Mouse (Mus musculus) c-Kit-positive CD71-positive TER-119-positive erythroid progenitor cells, embryonic 14.5 days (primary cell): Measurements from ENCODE around the gene Fsd2.

ENCODE experiments used
- DNase-seq: peaks from one replicate; pipeline ENCODE4 v3.0.0-alpha.2; 2013; ENCODE audit warnings: low spot score

Gene Fsd2

GRCm38 (mm10) chr7:81566892-81567291 is at the start of gene Fsd2:
Gene Fsd2, minus strand, starts transcription at chr7:81566944.
- DNase-seq: no peak

GRCm38 (mm10) chr7:81615031-81615430 is 48.3 kb upstream of the Fsd2 start:
- DNase-seq: no peak

- no peak for DNase-seq
Observed at GRCm38 (mm10) chr7:81612856-81613635, 46.3 kb upstream of the Fsd2 start.

- peak; percentile 76 for DNase-seq
Observed at GRCm38 (mm10) chr7:81610125-81610524, 43.4 kb upstream of the Fsd2 start.

GRCm38 (mm10) chr7:81606452-81606851 is 39.7 kb upstream of the Fsd2 start:
- no peak for DNase-seq

- DNase-seq: peak; percentile 63
Observed at GRCm38 (mm10) chr7:81605489-81605888, 38.7 kb upstream of the Fsd2 start.

GRCm38 (mm10) chr7:81604991-81605390 is 38.2 kb upstream of the Fsd2 start:
- peak; percentile 23 for DNase-seq

GRCm38 (mm10) chr7:81599379-81600280 is 32.9 kb upstream of the Fsd2 start:
- no peak for DNase-seq

GRCm38 (mm10) chr7:81597660-81598059 is 30.9 kb upstream of the Fsd2 start:
- DNase-seq: no peak

- no peak for DNase-seq
Observed at GRCm38 (mm10) chr7:81596086-81596485, 29.3 kb upstream of the Fsd2 start.

GRCm38 (mm10) chr7:81595056-81595455 is 28.3 kb upstream of the Fsd2 start:
- DNase-seq: no peak

- DNase-seq: no peak
Observed at GRCm38 (mm10) chr7:81593387-81593786, 26.6 kb upstream of the Fsd2 start.

GRCm38 (mm10) chr7:81592686-81593085 is 25.9 kb upstream of the Fsd2 start:
- DNase-seq: no peak

- no peak for DNase-seq
Observed at GRCm38 (mm10) chr7:81587238-81587637, 20.5 kb upstream of the Fsd2 start.

- DNase-seq: no peak
Observed at GRCm38 (mm10) chr7:81585326-81585725, 18.6 kb upstream of the Fsd2 start.

GRCm38 (mm10) chr7:81583512-81583911 is 16.8 kb upstream of the Fsd2 start:
- DNase-seq: no peak

- DNase-seq: no peak
Observed at GRCm38 (mm10) chr7:81579312-81579711, 12.6 kb upstream of the Fsd2 start.

- no peak for DNase-seq
Observed at GRCm38 (mm10) chr7:81578413-81578812, 11.7 kb upstream of the Fsd2 start.

GRCm38 (mm10) chr7:81577872-81578271 is 11.1 kb upstream of the Fsd2 start:
- no peak for DNase-seq

GRCm38 (mm10) chr7:81575606-81576005 is 8.9 kb upstream of the Fsd2 start:
- DNase-seq: no peak

- no peak for DNase-seq
Observed at GRCm38 (mm10) chr7:81573821-81574220, 7.1 kb upstream of the Fsd2 start.

GRCm38 (mm10) chr7:81573397-81573796 is 6.7 kb upstream of the Fsd2 start:
- peak; percentile 72 for DNase-seq
